27 mouse cellular contexts compared by ENCODE assay signal in the genomic region with DNA sequence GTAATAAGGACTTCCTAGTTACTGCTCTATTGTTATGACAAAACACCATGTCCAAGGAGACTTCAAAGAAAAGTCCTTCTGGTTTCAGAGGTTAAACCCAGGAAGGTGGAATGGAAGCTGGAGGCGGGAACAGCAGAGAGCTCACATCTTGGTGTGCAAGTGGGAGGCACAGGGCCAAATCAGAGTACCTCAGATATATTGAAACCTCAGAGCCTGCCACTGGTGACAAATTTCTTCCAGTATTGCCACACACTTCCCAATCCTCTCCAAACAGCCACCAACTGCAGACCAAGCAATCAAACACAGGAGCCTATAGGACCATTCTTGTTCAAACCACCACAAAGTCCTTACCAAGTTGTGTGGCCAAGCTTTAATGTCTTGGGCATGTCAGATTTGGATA.
"Had no signal": no experiment of that assay in that cellular context is flagged by ENCODE, and none has a peak within 500 bp of the region (broad histone marks: within the 10 kb centered on the region; RNA-seq: fewer than 3 reads in every experiment).

No protein-coding gene starts in this region.

- H3K4me3 ChIP-seq: heart, adult 2 months; heart, embryonic 13.5 days; heart, embryonic 15.5 days; hindbrain, embryonic 10.5 days; hindbrain, embryonic 12.5 days; intestine, embryonic 15.5 days; kidney, embryonic 15.5 days; layer of hippocampus, adult 2 months; left cerebral cortex, adult 2 months; limb, embryonic 10.5 days; limb, embryonic 12.5 days; liver, embryonic 13.5 days had no signal

- ATAC-seq: hindbrain, embryonic 16.5 days; inflammation-experienced regulatory T-cells, adult 6 months; intestine, embryonic 15.5 days had no signal

- H3K4me2 ChIP-seq: heart, embryonic 11.5 days; heart, embryonic 13.5 days; heart, embryonic 15.5 days; hindbrain, embryonic 12.5 days; hindbrain, embryonic 14.5 days; intestine, embryonic 15.5 days; kidney, embryonic 15.5 days; limb, embryonic 12.5 days; liver, embryonic 11.5 days; liver, embryonic 13.5 days had no signal

- H3K36me3 ChIP-seq: heart, embryonic 13.5 days; heart, embryonic 15.5 days; hindbrain, embryonic 10.5 days; hindbrain, embryonic 12.5 days; intestine, embryonic 15.5 days; kidney, embryonic 15.5 days; limb, embryonic 10.5 days; limb, embryonic 12.5 days; liver, embryonic 13.5 days had no signal

- H3K4me1 ChIP-seq: heart, embryonic 13.5 days; heart, embryonic 15.5 days; intestine, embryonic 15.5 days; kidney, embryonic 15.5 days; limb, embryonic 10.5 days; limb, embryonic 12.5 days; liver, embryonic 13.5 days had no signal

- H3K9ac ChIP-seq: heart, embryonic 13.5 days; heart, embryonic 15.5 days; hindbrain, embryonic 12.5 days; hindbrain, embryonic 14.5 days; intestine, embryonic 15.5 days; kidney, embryonic 15.5 days; limb, embryonic 12.5 days; liver, embryonic 13.5 days had no signal

- H3K9me3 ChIP-seq: heart, embryonic 13.5 days; heart, embryonic 15.5 days; hindbrain, embryonic 10.5 days; hindbrain, embryonic 12.5 days; intestine, embryonic 15.5 days; kidney, embryonic 15.5 days; limb, embryonic 10.5 days; limb, embryonic 12.5 days; liver, embryonic 13.5 days had no signal

- H3K27ac ChIP-seq: heart, adult 2 months; heart, embryonic 13.5 days; heart, embryonic 15.5 days; hindbrain, embryonic 10.5 days; hindbrain, embryonic 12.5 days; hindbrain, embryonic 14.5 days; intestine, embryonic 15.5 days; kidney, embryonic 15.5 days; kidney, postnatal 0 days; layer of hippocampus, adult 2 months; left cerebral cortex, adult 2 months; limb, embryonic 10.5 days; limb, embryonic 12.5 days; liver, embryonic 13.5 days had no signal

- H3K27me3 ChIP-seq: heart, embryonic 13.5 days; heart, embryonic 15.5 days; hindbrain, embryonic 12.5 days; intestine, embryonic 15.5 days; kidney, embryonic 15.5 days; limb, embryonic 12.5 days; liver, embryonic 13.5 days had no signal

- DNase-seq: gastrocnemius, postnatal 14 days; gastrocnemius, postnatal 36 days; heart, adult 2 months; heart, postnatal 4 days; kidney, adult 11 months; kidney, adult 2 months; kidney, adult 9 months; kidney, postnatal 14 days; kidney, postnatal 36 days; liver; liver, embryonic 13.5 days had no signal
